Mouse (Mus musculus): ENCODE measurements at regions not wholly inside any gene's neighbourhood (a gene's known extent, or its start where the extent isn't known, plus 50 kb on each side); places are given as distances from the start of the nearest gene placed in this dataset.
A peak's percentile ranks its signal among the peaks of the same experiment; 100 is the strongest.

DNA sequence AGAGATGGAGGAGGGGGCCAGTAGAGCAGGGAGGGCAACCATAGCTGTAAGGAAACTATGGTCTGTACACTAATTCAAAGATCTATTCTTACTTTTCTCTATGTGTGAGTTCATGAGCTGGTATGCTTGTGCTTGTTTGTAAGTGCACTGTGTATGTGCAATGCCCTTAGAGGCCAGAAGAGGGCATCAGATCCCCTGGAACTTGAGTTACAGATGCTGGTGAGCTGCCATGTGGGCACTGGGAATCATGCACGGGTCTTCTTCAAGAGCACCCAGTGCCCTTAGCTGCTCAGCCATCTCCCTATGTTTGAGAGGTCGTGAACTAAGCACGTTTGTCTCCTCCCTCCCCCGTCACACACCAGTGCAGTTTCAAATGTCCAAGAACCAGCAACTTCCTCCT, 68.9 kb downstream of the Tbx3 start:
- peak; percentile 69 for DNase-seq (ENCODE audit: low read depth, low spot score)

DNA sequence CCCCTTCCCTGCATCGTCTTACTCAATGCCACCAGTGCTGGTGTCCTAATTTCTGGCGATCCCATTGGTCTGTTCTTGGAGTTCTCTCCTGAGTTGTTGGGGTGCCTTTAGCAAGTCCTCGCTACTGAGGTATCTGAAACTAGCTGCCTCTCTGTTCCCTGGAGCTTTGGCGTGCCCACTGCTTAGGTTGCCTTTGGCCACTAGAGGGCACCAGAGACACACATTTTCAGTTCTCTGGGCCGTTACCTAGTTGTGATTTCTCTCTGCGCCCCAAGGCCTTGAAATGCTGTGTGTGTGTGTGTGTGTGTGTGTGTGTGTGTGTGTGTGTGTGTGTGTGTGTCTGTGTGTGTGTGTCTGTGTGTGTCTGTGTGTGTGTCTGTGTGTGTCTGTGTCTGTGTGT, 70.6 kb downstream of the Tbx3 start:
- peak; percentile 87 for DNase-seq (ENCODE audit: low read depth, low spot score)

DNA sequence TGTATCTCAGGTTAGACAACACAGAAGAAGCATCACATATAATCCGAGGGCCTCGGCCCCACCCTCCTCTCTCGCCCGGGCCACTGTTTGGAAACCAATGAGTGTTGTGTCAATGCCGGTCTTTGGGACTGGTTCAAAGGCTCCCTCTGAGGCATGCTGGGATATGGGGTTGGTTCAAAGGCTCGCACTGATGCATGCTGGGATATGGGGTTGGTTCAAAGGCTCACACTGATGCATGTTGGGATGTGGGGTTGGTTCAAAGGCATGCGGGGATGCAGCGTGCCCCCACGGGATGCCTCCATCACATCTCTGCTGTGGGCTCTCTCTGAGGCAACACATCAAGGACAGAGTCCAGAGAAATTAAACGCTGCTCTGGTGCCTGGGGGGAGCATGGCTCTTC, 73.3 kb downstream of the Tbx3 start:
- DNase-seq (ENCODE audit: low read depth, low spot score): peak; percentile 46

- DNase-seq (ENCODE audit: low read depth, low spot score): peak; percentile 88
Measured at GRCm38 (mm10) chr5:119747038-119747437, 76.6 kb downstream of the Tbx3 start.

- no peak for DNase-seq (ENCODE audit: low read depth, low spot score)
Measured at GRCm38 (mm10) chr5:119748667-119749066, 78.2 kb downstream of the Tbx3 start.

DNA sequence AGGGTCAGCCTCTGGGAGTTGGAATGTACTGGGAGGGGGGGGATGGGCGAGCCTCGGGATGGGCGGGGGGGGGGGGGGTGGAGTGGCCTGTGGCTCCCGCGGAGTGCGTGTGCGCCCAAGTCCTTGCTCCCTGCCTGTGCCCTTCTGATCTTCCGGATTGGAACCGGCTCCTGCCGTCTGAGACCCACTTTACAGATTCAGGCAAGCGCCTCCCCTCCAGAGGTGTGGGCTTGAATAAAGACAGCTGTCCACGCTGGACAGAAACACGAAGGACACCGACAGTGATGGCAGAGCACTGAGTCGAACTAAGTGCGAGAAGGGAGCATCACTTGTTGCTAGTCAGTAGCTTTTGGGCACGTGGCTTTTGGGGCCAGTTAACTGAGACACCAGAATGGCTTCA, 78.7 kb downstream of the Tbx3 start:
- DNase-seq (ENCODE audit: low read depth, low spot score): no peak

DNA sequence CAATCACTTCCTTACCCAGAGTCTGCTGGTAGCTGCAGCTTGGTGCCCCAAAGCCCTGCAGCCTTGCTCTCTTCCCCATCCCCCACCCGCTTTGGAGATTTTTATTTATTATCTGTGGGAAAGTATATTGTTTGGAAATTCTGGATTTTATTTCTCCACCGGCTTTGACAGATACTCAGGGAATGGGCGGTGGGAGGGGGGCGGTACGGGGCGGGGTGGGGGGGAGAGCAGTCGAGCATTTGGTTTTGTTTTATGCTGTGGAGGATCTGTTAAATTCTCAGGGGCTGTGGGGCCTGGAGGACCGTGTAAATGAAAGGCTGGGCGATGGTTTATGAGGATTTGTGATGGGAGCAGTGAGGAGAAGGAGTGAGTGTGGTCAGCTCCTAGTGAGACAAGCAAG, 76.7 kb upstream of the Tbx5 start:
- no peak for DNase-seq (ENCODE audit: low read depth, low spot score)

DNA sequence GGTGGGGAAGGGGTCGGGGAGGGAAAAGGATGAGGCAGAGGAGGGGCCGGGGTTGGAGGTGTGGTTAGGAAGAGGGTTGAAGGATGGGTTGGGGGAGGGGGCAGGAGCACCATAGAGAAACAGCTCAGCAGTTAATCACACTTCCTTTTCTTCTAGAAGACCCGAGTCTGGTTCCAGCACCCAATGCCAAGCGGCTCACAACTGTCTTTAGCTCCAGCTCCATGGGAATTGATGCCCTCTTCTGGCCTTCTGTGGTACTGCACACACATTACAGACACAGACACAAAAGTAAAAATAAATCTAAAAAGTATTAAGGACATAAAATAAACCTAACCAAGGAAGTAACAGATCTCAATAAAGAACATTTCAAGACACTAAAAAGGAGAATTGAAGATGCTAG, 73.6 kb upstream of the Tbx5 start:
- peak; percentile 71 for DNase-seq (ENCODE audit: low read depth, low spot score)

DNA sequence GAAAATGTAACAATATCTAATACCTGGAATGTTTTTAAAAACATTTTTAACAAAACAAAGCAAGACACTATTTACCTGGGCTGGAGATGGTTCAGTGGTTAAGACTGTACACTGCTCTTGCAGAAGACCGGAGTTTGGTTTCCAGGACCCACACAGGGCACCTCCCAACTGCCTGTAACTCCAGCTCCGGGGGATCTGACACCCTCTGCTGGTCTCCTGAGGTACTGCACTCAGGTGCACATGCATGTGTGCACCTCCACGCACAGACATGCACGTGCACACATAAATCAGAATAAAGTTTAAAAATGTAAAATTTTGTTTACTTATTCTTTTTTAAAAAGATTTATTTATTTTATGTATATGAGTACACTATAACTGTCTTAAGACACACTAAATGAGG, 70.4 kb upstream of the Tbx5 start:
- peak; percentile 75 for DNase-seq (ENCODE audit: low read depth, low spot score)

DNA sequence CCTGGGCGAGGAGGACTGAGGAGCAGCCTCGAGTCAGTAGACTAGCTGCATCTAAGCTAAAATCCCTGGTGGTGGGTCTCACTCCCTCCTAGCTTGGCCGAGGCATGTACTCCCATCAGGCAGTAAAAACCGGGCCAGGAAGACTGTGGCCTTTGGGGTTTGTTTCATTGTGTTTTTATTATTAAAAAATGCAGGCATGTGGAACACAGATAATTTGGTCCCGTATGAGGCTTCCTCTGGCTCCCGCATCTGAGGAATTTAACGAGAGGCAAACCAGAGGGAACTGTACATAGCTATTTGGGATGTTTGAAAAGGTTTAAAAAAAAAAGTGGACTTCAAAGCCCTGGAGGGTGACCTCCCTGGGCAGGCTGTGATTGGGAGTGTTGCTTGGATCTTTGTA, 69.1 kb upstream of the Tbx5 start:
- no peak for DNase-seq (ENCODE audit: low read depth, low spot score)

DNA sequence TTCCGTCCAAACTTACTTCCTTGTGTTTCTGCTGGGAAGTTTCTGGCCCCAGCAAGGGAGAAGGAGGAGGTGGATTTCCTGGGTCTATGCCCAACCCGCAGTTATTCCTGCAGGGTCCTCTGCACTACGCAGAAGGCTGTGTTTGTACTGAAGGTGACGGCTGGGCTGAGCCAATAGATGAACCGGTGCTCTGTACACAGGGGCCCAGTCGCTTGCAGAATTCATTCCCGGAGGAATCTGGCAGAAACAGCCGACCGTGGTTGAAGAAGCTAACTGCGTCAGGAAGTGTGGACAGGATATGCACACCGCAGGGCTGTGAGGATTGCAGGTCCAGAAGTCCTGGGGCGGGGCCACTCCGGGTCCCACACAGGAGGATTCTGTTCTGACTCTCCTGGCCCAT, 66.1 kb upstream of the Tbx5 start:
- peak; percentile 54 for DNase-seq (ENCODE audit: low read depth, low spot score)

DNA sequence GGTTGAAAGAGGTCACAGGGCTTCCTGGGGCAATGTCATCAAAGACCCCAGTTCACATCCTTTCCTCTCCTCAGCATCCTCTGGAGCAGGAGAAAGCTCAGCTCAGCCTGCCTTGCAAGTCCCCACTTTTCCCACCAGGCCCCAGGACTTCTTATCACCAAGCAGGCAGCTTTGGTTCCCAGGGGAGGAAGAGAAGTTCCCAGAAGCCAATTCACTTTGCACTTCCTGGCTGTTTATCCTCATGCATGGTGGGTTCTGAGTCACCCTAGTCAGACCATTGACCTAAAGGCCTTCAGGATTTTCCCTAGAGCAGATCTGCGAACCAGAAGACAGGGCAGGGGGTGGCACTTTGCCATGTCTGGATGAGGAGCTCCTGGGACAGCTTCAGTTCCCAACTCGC, 61.5 kb upstream of the Tbx5 start:
- DNase-seq (ENCODE audit: low read depth, low spot score): no peak

DNA sequence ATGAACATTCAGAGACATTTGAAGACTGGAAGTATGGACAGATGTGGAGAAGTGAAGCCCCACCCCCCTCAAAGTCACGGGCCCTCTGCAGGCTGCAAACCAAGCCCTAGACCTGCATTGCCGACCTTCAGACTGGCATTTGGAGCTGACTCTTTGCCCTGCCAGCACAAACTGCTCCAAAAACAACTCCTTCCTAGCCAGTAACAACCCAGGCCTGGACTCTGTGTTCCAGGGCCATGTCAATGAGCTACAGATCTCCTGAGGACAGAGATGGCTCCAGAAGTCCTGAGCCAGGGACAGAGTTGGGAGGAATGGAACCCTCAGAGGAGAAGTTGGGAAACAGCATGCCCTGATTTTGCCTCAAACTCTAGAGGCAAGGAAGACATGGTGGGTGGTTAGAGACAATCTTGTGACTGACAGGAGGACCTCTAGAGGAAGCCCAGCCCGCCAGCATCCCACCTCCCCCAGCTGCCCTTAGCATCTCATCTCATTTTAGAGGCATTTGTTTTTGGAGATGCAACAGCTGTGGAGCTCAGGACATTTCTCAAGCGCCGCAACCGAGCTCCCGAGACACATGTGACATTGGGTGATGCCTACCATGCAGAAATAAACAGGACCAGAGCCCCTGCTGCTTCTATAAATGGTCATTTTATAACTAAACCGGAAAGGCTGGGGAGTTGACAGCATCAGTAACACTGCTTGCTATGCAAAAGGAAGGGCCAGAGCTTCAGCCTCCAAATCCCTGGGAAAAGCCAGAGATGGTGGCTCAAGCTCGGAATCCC, 56.2 kb upstream of the Tbx5 start:
- DNase-seq (ENCODE audit: low read depth, low spot score): no peak

DNA sequence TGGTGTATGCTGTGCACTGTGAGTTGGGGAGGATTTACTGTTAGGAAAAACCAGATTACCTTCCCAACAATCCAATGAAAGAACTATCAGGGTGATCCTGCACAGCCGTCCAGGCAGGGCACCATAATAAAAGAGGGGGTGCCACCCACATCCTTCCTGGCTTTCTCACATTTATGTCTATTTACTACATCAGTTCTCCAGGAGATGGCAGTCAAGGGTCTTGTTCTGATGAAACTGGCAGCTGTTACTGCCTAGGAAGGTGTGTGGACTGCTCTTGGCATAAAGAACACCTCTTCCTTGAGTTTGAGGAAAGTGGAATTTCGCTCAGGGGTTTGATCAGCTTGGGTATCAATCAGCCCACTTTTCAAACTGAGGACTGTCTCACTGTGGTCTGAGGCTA, 54.6 kb upstream of the Tbx5 start:
- peak; percentile 45 for DNase-seq (ENCODE audit: low read depth, low spot score)

GRCm38 (mm10) chr5:119781375-119781774, 51.1 kb upstream of the Tbx5 start:
- no peak for DNase-seq (ENCODE audit: low read depth, low spot score)
